Mouse (Mus musculus): ENCODE data around the gene Jagn1. TPM values are rescaled to one million over a fixed set of nuclear protein-coding genes. Genes with fewer than 3 reads are reported as not detected.

Jagn1 gene
- polyA plus RNA-seq, 2 experiments, result 61.0 to 82.8 TPM

DNA sequence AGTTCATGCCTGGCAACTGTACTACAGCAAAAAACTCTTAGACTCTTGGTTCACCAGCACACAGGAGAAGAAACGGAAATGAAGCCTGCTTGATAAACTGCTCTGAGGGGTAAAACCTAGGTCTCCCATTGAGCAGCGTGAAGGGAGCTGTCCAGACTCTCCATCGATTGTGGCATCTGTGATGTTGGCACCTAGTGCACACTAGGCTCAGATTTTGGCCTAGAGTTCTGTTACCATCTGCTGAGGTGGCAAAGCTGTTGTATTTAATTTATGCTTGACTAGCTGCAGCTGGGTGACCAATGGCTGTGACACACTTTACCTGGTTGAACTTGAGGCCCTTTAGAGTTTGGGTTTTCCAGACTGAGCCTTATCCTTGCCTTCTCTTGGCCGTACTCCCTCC lies 5.3 kb downstream of the Jagn1 start:
- H3K27ac ChIP-seq (replicated peaks; ENCODE audit: low read depth, low read length), result no peak overlapping the region
- H3K4me3 ChIP-seq (replicated peaks; ENCODE audit: low read length), result no peak overlapping the region
- no peaks in the 10 kb centered on the region for H3K27me3 ChIP-seq (ENCODE audit: control insufficient read depth, insufficient read depth, low read length)
- H3K9me3 ChIP-seq (ENCODE audit: control insufficient read depth, low read length), result no peaks in the 10 kb centered on the region
- WGBS, result 93% methylated on average over 4 of the region's 4 CpGs
- ATAC-seq (ENCODE audit: low FRiP score, low read depth) (no peak), DNase-seq (ENCODE audit: low spot score) (no peak)
- no peak for TF ChIP-seq POLR2A (IDR thresholded peaks at IDR 0.05; ENCODE audit: borderline replicate concordance, extremely low read depth, insufficient read depth, insufficient read length)
- peaks cover 4% of the 10 kb centered on the region; the same call in 1 of the 2 replicates for H3K4me1 ChIP-seq (ENCODE audit: control insufficient read depth, insufficient read depth, low read length)
- peaks cover 28% of the 10 kb centered on the region for H3K36me3 ChIP-seq (ENCODE audit: control insufficient read depth, insufficient read depth, low read length)
- H3K4me2 ChIP-seq (replicated peaks; ENCODE audit: low read depth, low read length, severe bottlenecking), result no peak overlapping the region
- H3K9ac ChIP-seq (ENCODE audit: low read depth, low read length, severe bottlenecking), result no peak overlapping the region

DNA sequence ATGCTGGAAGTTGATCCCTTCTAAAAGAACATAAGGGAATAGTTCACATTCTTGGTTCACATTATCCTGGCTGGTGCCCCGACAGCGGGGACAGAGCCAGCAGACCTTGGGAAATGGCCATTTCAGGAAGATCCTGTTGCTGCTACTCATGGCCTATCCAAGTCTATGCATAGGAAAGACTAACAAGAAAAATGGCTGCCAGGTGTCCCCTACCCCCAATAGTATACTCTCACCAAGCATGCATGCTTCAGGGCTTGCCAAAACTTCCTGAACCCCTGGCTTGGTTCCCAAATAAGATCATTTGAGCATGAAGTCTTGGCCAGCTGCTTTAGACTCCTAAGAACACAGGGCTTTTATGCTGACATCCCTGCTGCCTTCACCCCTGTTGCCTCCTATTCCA lies 9.5 kb downstream of the Jagn1 start:
- Histone ChIP-seq H3K4me1 (ENCODE audit: control insufficient read depth, insufficient read depth, low read length) (no peaks in the 10 kb centered on the region; the same call in 1 of the 2 replicates), H3K9ac (ENCODE audit: low read depth, low read length, severe bottlenecking) (no peak overlapping the region), H3K9me3 (ENCODE audit: control insufficient read depth, low read length) (no peaks in the 10 kb centered on the region), H3K4me2 (replicated peaks; ENCODE audit: low read depth, low read length, severe bottlenecking) (no peak overlapping the region), H3K27ac (replicated peaks; ENCODE audit: low read depth, low read length) (no peak overlapping the region), H3K36me3 (ENCODE audit: control insufficient read depth, insufficient read depth, low read length) (peaks cover 21% of the 10 kb centered on the region), H3K4me3 (replicated peaks; ENCODE audit: low read length) (no peak overlapping the region), H3K27me3 (ENCODE audit: control insufficient read depth, insufficient read depth, low read length) (no peaks in the 10 kb centered on the region)
- DNase-seq (ENCODE audit: low spot score) (peak; percentile 84), ATAC-seq (ENCODE audit: low FRiP score, low read depth) (peak; percentile 70)
- no peak for TF ChIP-seq POLR2A (IDR thresholded peaks at IDR 0.05; ENCODE audit: borderline replicate concordance, extremely low read depth, insufficient read depth, insufficient read length)
- 66% methylated on average over 2 of the region's 2 CpGs for WGBS

DNA sequence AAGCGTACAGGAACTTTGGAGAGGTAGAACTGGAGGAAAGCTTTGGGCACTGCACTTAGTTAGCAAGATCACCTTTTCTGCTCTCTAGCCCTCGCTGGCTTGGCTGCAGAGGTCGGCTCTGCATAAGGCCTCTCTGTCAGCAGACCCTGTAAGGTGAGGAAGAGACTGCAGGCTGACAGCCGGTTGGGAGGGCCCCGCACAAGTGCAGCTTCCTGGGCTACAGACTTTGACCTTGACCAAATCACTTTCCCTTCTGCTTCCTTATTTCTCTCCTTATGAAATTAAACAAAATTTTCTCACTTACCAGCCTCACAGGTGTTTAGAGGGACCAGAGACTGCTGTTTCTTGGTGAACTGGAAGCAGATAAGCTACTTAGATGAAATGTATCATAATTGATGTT lies 12.6 kb downstream of the Jagn1 start:
- Histone ChIP-seq H3K9me3 (ENCODE audit: control insufficient read depth, low read length) (no peaks in the 10 kb centered on the region), H3K4me3 (replicated peaks; ENCODE audit: low read length) (no peak overlapping the region), H3K27ac (replicated peaks; ENCODE audit: low read depth, low read length) (no peak overlapping the region), H3K4me2 (replicated peaks; ENCODE audit: low read depth, low read length, severe bottlenecking) (no peak overlapping the region), H3K27me3 (ENCODE audit: control insufficient read depth, insufficient read depth, low read length) (no peaks in the 10 kb centered on the region), H3K4me1 (ENCODE audit: control insufficient read depth, insufficient read depth, low read length) (no peaks in the 10 kb centered on the region; the same call in 1 of the 2 replicates), H3K9ac (ENCODE audit: low read depth, low read length, severe bottlenecking) (no peak overlapping the region), H3K36me3 (ENCODE audit: control insufficient read depth, insufficient read depth, low read length) (no peaks in the 10 kb centered on the region)
- TF ChIP-seq POLR2A (IDR thresholded peaks at IDR 0.05; ENCODE audit: borderline replicate concordance, extremely low read depth, insufficient read depth, insufficient read length), result no peak
- 66% methylated on average over 5 of the region's 5 CpGs for WGBS
- no peak for DNase-seq (ENCODE audit: low spot score)
- no peak for ATAC-seq (ENCODE audit: low FRiP score, low read depth)

DNA sequence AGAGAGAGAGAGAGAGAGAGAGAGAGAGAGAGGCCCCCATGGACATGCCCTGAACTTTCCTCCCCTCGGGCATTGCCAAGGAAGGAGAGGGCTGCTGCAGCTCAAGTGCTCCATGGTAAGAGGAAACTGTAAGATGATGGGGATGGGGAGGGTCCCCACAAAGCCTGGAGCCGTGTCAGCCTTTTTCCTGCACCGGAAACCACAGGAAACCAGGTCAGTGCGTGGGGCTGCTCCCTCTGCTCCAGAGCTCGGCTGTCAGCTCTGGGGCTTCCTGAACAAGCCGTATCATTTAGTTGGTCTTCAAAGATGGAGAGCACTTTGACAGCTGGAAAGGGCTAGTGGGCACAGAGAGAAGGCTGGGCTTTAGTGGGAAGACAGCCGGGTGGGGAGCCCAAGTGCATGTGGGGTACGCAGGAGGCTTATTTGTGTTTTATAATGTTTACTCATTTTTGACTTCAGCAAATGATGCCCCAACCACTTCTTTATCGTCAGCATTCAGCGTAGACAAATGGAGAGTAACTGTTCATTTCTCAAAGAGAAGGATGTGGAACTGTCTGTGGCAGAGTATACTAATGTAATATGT lies 15.7 kb downstream of the Jagn1 start, which contains the start of gene Il17re:
Gene Il17re, plus strand, starts transcription at position 533 of the 583 bp plus-strand sequence.
- no peaks in the 10 kb centered on the region for H3K9me3 ChIP-seq (ENCODE audit: control insufficient read depth, low read length)
- no peak within 1 kb of the TSS for H3K4me2 ChIP-seq (replicated peaks; ENCODE audit: low read depth, low read length, severe bottlenecking)
- DNase-seq (ENCODE audit: low spot score) (no peak), ATAC-seq (ENCODE audit: low FRiP score, low read depth) (no peak)
- TF ChIP-seq POLR2A (IDR thresholded peaks at IDR 0.05; ENCODE audit: borderline replicate concordance, extremely low read depth, insufficient read depth, insufficient read length), result no peak
- H3K9ac ChIP-seq (ENCODE audit: low read depth, low read length, severe bottlenecking), result no peak within 1 kb of the TSS
- no peak within 1 kb of the TSS for H3K4me3 ChIP-seq (replicated peaks; ENCODE audit: low read length)
- H3K36me3 ChIP-seq (ENCODE audit: control insufficient read depth, insufficient read depth, low read length), result no peaks in the 10 kb centered on the region
- H3K27me3 ChIP-seq (ENCODE audit: control insufficient read depth, insufficient read depth, low read length), result no peaks in the 10 kb centered on the region
- H3K27ac ChIP-seq (replicated peaks; ENCODE audit: low read depth, low read length), result no peak within 1 kb of the TSS
- H3K4me1 ChIP-seq (ENCODE audit: control insufficient read depth, insufficient read depth, low read length), result no peaks in the 10 kb centered on the region
- WGBS, result 62% methylated on average over 10 of the region's 10 CpGs

DNA sequence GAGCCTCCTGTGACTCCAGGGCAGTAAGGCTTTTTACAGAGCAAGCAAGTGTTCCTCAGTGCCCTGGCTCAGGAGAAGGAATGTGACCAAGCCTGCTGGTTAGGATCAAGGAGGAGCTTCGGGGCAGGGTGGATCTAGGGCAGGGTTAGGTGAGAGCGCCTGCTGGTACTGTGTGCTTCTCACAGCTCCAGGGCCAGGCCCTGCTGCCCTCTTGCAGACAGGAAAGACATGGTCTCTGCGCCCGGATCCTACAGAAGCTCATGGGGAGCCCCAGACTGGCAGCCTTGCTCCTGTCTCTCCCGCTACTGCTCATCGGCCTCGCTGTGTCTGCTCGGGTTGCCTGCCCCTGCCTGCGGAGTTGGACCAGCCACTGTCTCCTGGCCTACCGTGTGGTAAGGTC lies 16.3 kb downstream of the Jagn1 start:
- no peak for ATAC-seq (ENCODE audit: low FRiP score, low read depth)
- H3K4me2 ChIP-seq (replicated peaks; ENCODE audit: low read depth, low read length, severe bottlenecking), result no peak overlapping the region

More for the DNA sequence above, 16.3 kb downstream of the Jagn1 start:
- no peak for DNase-seq (ENCODE audit: low spot score)
- H3K27ac ChIP-seq (replicated peaks; ENCODE audit: low read depth, low read length), result no peak overlapping the region
- H3K9me3 ChIP-seq (ENCODE audit: control insufficient read depth, low read length), result no peaks in the 10 kb centered on the region
- no peaks in the 10 kb centered on the region for H3K4me1 ChIP-seq (ENCODE audit: control insufficient read depth, insufficient read depth, low read length)
- no peak overlapping the region for H3K9ac ChIP-seq (ENCODE audit: low read depth, low read length, severe bottlenecking)
- no peaks in the 10 kb centered on the region for H3K36me3 ChIP-seq (ENCODE audit: control insufficient read depth, insufficient read depth, low read length)
- H3K27me3 ChIP-seq (ENCODE audit: control insufficient read depth, insufficient read depth, low read length), result no peaks in the 10 kb centered on the region
- TF ChIP-seq POLR2A (IDR thresholded peaks at IDR 0.05; ENCODE audit: borderline replicate concordance, extremely low read depth, insufficient read depth, insufficient read length), result no peak
- 41% methylated on average over 9 of the region's 10 CpGs for WGBS
- no peak overlapping the region for H3K4me3 ChIP-seq (replicated peaks; ENCODE audit: low read length)

Data from limb, embryonic 14.5 days (tissue).